Mouse (Mus musculus): ENCODE results near the gene Slc12a6.

Gene Slc12a6

GRCm38 (mm10) chr2:112339736-112340135 is 74.1 kb downstream of the Slc12a6 start:
- TF ChIP-seq GATA4 (IDR thresholded peaks at IDR 0.05; ENCODE audit: insufficient replicate concordance, low read length), result no peak

- TF ChIP-seq GATA4 (IDR thresholded peaks at IDR 0.05; ENCODE audit: insufficient replicate concordance, low read length), result no peak
These were observed 75.5 kb downstream of the Slc12a6 start for GRCm38 (mm10) chr2:112341117-112341516.

- TF ChIP-seq GATA4 (IDR thresholded peaks at IDR 0.05; ENCODE audit: insufficient replicate concordance, low read length), result no peak
These were observed 82.6 kb downstream of the Slc12a6 start for GRCm38 (mm10) chr2:112348246-112348645.

- no peak for TF ChIP-seq GATA4 (IDR thresholded peaks at IDR 0.05; ENCODE audit: insufficient replicate concordance, low read length)
These were observed 88.2 kb downstream of the Slc12a6 start for GRCm38 (mm10) chr2:112353685-112354455.

- TF ChIP-seq GATA4 (IDR thresholded peaks at IDR 0.05; ENCODE audit: insufficient replicate concordance, low read length), result no peak
These were observed 94.0 kb downstream of the Slc12a6 start for GRCm38 (mm10) chr2:112359611-112360010.

- TF ChIP-seq GATA4 (IDR thresholded peaks at IDR 0.05; ENCODE audit: insufficient replicate concordance, low read length), result no peak
These were observed 94.6 kb downstream of the Slc12a6 start for GRCm38 (mm10) chr2:112360012-112360780.

GRCm38 (mm10) chr2:112360781-112361169 is 95.2 kb downstream of the Slc12a6 start:
- TF ChIP-seq GATA4 (IDR thresholded peaks at IDR 0.05; ENCODE audit: insufficient replicate concordance, low read length), result no peak

GRCm38 (mm10) chr2:112367222-112367621 is 101.6 kb downstream of the Slc12a6 start:
- TF ChIP-seq GATA4 (IDR thresholded peaks at IDR 0.05; ENCODE audit: insufficient replicate concordance, low read length), result no peak

GRCm38 (mm10) chr2:112367726-112368673 is 102.4 kb downstream of the Slc12a6 start, which contains the start of gene Emc4:
Gene Emc4, minus strand, starts transcription at chr2:112368027.
- TF ChIP-seq GATA4 (IDR thresholded peaks at IDR 0.05; ENCODE audit: insufficient replicate concordance, low read length), result no peak

- no peak for TF ChIP-seq GATA4 (IDR thresholded peaks at IDR 0.05; ENCODE audit: insufficient replicate concordance, low read length)
These were observed 104.3 kb downstream of the Slc12a6 start for GRCm38 (mm10) chr2:112369941-112370340.

GRCm38 (mm10) chr2:112373141-112373540 is 107.5 kb downstream of the Slc12a6 start:
- TF ChIP-seq GATA4 (IDR thresholded peaks at IDR 0.05; ENCODE audit: insufficient replicate concordance, low read length), result no peak

- TF ChIP-seq GATA4 (IDR thresholded peaks at IDR 0.05; ENCODE audit: insufficient replicate concordance, low read length), result no peak
These were observed 109.0 kb downstream of the Slc12a6 start for GRCm38 (mm10) chr2:112374610-112375009.

GRCm38 (mm10) chr2:112378973-112379898 is 113.6 kb downstream of the Slc12a6 start, which contains the start of gene Katnbl1:
Gene Katnbl1, plus strand, starts transcription at chr2:112379211.
- no peak; the same call in 1 of the 2 replicates for TF ChIP-seq GATA4 (IDR thresholded peaks at IDR 0.05; ENCODE audit: insufficient replicate concordance, low read length)

- no peak for TF ChIP-seq GATA4 (IDR thresholded peaks at IDR 0.05; ENCODE audit: insufficient replicate concordance, low read length)
These were observed 114.5 kb downstream of the Slc12a6 start for GRCm38 (mm10) chr2:112380131-112380530.
